Mouse (Mus musculus) adrenal gland, postnatal 10 days (tissue): ENCODE data around the gene Dmp1. TPM values are rescaled to one million over a fixed set of nuclear protein-coding genes. Genes with fewer than 3 reads are reported as not detected.

Experiments used
- DNase-seq: peaks from one replicate; pipeline ENCODE4 v3.0.0; 2021; ENCODE audit warnings: mixed read lengths
- total RNA-seq, 2 experiments: library from RNA; stranded (reverse); gene quantifications; 2 replicates each; pipeline ENCODE4 v1.2.3; 2021

The Dmp1 gene
- total RNA-seq, 2 experiments from 2014 or later: 0.18 to 8.6 TPM

DNA sequence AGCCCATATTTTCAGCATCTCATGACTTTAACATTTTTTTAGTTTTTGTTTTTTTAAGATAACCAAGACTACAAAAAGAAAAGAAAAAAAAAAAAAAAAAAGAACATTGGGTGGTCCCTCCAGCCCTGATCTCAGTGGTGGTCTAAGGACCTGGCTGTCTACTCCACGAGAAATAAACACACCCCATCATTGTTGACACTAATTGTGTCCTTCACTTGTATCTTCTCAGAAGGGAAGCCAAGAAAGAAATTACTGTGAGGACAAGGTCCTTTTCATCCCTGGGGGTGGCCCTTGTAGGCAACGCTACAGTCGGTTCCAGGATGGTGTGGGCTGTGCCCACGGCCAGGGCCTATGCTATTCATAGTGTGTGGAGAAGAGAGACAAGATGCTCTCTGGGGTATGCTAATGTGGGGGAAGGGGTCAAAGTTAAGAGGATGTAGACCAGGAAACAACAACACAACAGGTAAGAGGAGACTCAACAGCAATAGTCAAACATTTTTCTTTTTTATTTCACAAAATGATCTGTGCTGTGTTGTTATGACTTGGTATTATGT lies 59.6 kb downstream of the Dmp1 start:
- no peak for DNase-seq

DNA sequence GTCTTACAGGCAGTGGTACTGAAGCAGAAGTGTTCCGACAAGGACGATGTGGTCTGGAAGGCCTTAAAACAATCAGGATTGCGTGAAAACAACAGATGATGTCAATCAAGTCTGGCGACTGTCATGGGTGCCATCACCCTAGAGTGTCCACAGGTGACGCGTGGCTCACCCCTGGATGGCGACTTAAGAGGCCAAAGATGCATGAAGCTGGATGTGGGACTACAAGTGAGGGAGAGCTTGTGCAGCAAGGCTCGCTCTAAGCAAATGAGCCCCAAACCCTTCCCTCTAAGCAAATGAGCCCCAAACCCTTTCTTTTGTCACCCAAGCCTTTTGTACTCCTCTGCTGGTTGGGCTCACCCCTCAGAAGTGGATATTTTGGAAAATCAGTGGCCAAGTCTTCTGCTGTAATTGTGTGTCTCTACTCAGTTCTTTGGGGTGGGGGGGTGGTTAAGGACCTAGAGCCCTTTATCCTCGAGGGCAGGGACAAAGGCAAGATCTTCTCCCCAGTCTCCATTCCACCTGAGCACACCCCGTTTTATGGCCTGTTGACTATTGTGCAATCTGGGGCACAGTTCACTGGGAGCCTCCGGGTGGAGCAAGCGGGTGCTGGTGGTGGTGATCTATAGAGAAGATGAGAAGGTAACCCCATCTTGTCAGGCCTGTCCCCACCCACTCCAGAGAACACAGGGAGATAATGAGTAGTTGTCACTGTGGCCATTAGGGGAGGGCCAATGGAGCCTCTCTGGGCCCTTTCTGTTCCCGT lies 60.8 kb downstream of the Dmp1 start:
- DNase-seq: no peak

Other genes with a start within 250 kb of the Dmp1 start
- 100 to 1,000 TPM in 1 of 2 experiments, 10 to 100 TPM in 1; 59.3 to 169 TPM for gene Hsd17b13, start 225.2 kb upstream of the Dmp1 start, total RNA-seq
- 10 to 100 TPM; 58.6 to 77.1 TPM for gene Hsd17b11, start 180.7 kb upstream of the Dmp1 start, total RNA-seq
- gene Nudt9, start 156.3 kb upstream of the Dmp1 start, total RNA-seq: 10 to 100 TPM; 52.0 to 53.2 TPM
- gene Gm17660, start 125.0 kb upstream of the Dmp1 start, total RNA-seq: not detected
- gene Sparcl1, start 88.9 kb upstream of the Dmp1 start, total RNA-seq: 100 to 1,000 TPM; 142 to 154 TPM
- gene Dspp, start 31.9 kb upstream of the Dmp1 start, total RNA-seq: not detected
- 10 to 100 TPM in 1 of 2 experiments, not detected in 1; 16.2 TPM for gene Ibsp, start 96.6 kb downstream of the Dmp1 start, total RNA-seq
- 1 to 10 TPM in 1 of 2 experiments, not detected in 1; 1.1 TPM for gene Mepe, start 122.7 kb downstream of the Dmp1 start, total RNA-seq
- 100 to 1,000 TPM in 1 of 2 experiments, 1 to 10 TPM in 1; 7.9 to 122 TPM for gene Spp1, start 232.5 kb downstream of the Dmp1 start, total RNA-seq